ENCODE assay signal across 8 mouse cellular contexts in the genomic region with DNA sequence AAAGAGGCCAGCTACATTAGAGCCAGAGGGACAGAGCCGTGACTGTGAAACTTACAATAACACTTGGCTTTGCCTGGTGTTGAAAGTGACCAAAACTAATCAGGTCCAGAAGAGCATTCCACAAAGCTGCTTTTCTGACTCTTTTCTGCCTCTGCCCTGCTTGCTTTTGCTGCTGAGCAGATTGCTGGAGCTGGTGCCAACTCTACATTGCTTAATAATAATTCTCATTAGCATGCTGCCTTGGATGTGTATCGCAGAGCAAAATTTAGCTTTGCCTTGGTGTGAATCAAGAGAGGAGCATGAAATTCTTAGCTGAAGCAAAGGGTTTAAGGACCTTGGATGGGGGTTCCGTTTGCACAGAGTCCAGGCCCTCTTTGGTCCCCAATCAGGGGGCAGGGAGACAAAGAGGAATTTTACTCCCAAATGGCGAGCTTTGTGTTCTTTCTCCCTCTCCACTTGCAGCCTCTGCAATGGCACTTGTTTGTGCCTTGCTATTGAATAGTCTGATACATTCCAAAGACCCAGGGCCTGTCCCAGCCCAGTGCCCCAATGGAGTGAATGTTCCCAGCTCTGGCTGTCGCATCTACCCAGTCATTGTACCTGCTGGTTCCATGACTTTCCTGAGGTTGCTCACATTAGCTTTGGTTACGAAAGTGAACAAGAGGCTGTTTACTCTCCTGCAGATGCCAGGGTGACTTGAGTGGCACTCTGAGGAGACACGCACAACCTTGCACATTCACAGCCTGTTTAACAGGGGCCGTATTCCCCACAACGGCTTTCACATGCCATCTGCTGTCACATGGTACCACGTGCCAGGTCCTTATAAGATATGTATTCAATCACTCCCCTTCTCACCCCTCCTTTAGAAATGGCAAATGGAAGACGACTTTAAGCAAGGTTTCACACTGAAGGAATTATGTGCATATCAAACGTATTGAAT.
DNase-seq lines count a peak whose midpoint lies in the region; ATAC-seq and TF ChIP-seq lines count a peak whose summit lies in the region.

No protein-coding gene starts in this region.

- no peak for ATAC-seq in embryonic facial prominence, embryonic 13.5 days (ENCODE audit: insufficient number of reproducible peaks, insufficient read depth, low FRiP score, low TSS enrichment, low read depth)
- peak; percentile 83 for ATAC-seq in midbrain, embryonic 15.5 days (replicated peaks)

- H3K4me2 ChIP-seq in embryonic facial prominence, embryonic 13.5 days = no peak overlapping the region
- no peak overlapping the region for H3K4me2 ChIP-seq in midbrain, embryonic 15.5 days

- no peak overlapping the region for H3K4me3 ChIP-seq in heart, embryonic 10.5 days
- no peak overlapping the region for H3K4me3 ChIP-seq in embryonic facial prominence, embryonic 13.5 days
- no peak overlapping the region for H3K4me3 ChIP-seq in midbrain, embryonic 15.5 days
- H3K4me3 ChIP-seq in gastrocnemius, adult 2 months = no peak overlapping the region

- H3K9me3 ChIP-seq in heart, embryonic 10.5 days = no peaks in the 10 kb centered on the region
- H3K9me3 ChIP-seq in embryonic facial prominence, embryonic 13.5 days = no peaks in the 10 kb centered on the region
- no peaks in the 10 kb centered on the region for H3K9me3 ChIP-seq in midbrain, embryonic 15.5 days

- no peaks in the 10 kb centered on the region for H3K27me3 ChIP-seq in heart, embryonic 10.5 days (ENCODE audit: insufficient read depth, poor library complexity, severe bottlenecking)
- H3K27me3 ChIP-seq in embryonic facial prominence, embryonic 13.5 days = no peaks in the 10 kb centered on the region
- no peaks in the 10 kb centered on the region for H3K27me3 ChIP-seq in midbrain, embryonic 15.5 days (replicated peaks)

- H3K36me3 ChIP-seq in heart, embryonic 10.5 days = no peaks in the 10 kb centered on the region
- H3K36me3 ChIP-seq in embryonic facial prominence, embryonic 13.5 days = no peaks in the 10 kb centered on the region
- no peaks in the 10 kb centered on the region for H3K36me3 ChIP-seq in midbrain, embryonic 15.5 days (replicated peaks)

- DNase-seq in heart, adult 11 months = peak; percentile 82
- no peak for DNase-seq in heart, embryonic 10.5 days (ENCODE audit: low spot score)
- peak; percentile 73 to 90 for DNase-seq in layer of hippocampus, adult 18-20 months (ENCODE audit: low spot score in 2 of 2)
- no peak for DNase-seq in gastrocnemius, postnatal 14 days
- DNase-seq in spleen, postnatal 36 days (ENCODE audit: low spot score in 2 of 2) = no peak
- DNase-seq in gastrocnemius, adult 2 months = no peak

- H3K27ac ChIP-seq in heart, embryonic 10.5 days = no peak overlapping the region
- peak overlapping the region; percentile 13 for H3K27ac ChIP-seq in embryonic facial prominence, embryonic 13.5 days
- peak overlapping the region; percentile 62 for H3K27ac ChIP-seq in midbrain, embryonic 15.5 days
- H3K27ac ChIP-seq in gastrocnemius, adult 2 months = no peak overlapping the region

- no peak overlapping the region for H3K9ac ChIP-seq in embryonic facial prominence, embryonic 13.5 days
- H3K9ac ChIP-seq in midbrain, embryonic 15.5 days = no peak overlapping the region

- WGBS in heart, embryonic 10.5 days = 77% methylated on average over 12 of the region's 12 CpGs
- 67% methylated on average over 12 of the region's 12 CpGs for WGBS in embryonic facial prominence, embryonic 13.5 days
- 38% methylated on average over 12 of the region's 12 CpGs for WGBS in midbrain, embryonic 15.5 days

- intact Hi-C loops in gastrocnemius, postnatal 14 days (cut with DNase I; ENCODE audit: low total_unique reads) = no loop called here
- intact Hi-C loops in gastrocnemius, adult 2 months (cut with DNase I) = no loop called here

- no peak for TF ChIP-seq CTCF in gastrocnemius, adult 2 months (IDR thresholded peaks at IDR 0.05)

- H3K4me1 ChIP-seq in heart, embryonic 10.5 days = no peaks in the 10 kb centered on the region
- peaks cover 11% of the 10 kb centered on the region for H3K4me1 ChIP-seq in embryonic facial prominence, embryonic 13.5 days
- H3K4me1 ChIP-seq in midbrain, embryonic 15.5 days = peaks cover 23% of the 10 kb centered on the region

Comparison
In these comparisons a context has a peak if more than half of its experiments do, and no peak if none do; other contexts are left out.
1. DNase-seq: peak in heart, adult 11 months (single experiment) and layer of hippocampus, adult 18-20 months (2 of 2); none in heart, embryonic 10.5 days (single experiment), gastrocnemius, postnatal 14 days (single experiment), spleen, postnatal 36 days (0 of 2) and gastrocnemius, adult 2 months (single experiment).
2. H3K27ac ChIP-seq: peak in embryonic facial prominence, embryonic 13.5 days (single experiment) and midbrain, embryonic 15.5 days (single experiment); none in heart, embryonic 10.5 days (single experiment) and gastrocnemius, adult 2 months (single experiment).